Mouse (Mus musculus): ENCODE data around the gene Rpl29. TPM values are rescaled to one million over a fixed set of nuclear protein-coding genes. Genes with fewer than 3 reads are reported as not detected.

Gene Rpl29
- polyA plus RNA-seq, 1 experiment: 237 TPM

GRCm38 (mm10) chr9:106397733-106398132 is 31.5 kb upstream of the Rpl29 start:
- no peaks in the 10 kb centered on the region for H3K4me1 ChIP-seq (ENCODE audit: control insufficient read depth, insufficient read depth, low read length)
- H3K27me3 ChIP-seq (ENCODE audit: control insufficient read depth, insufficient read depth, low read length, poor library complexity, severe bottlenecking): no peaks in the 10 kb centered on the region
- no peaks in the 10 kb centered on the region for H3K9me3 ChIP-seq (replicated peaks; ENCODE audit: control insufficient read depth, insufficient read depth, low read length, poor library complexity, severe bottlenecking)
- H3K4me3 ChIP-seq (ENCODE audit: low read depth, low read length): no peak overlapping the region
- no peak overlapping the region for H3K9ac ChIP-seq (ENCODE audit: low read depth, poor library complexity, severe bottlenecking)
- H3K27ac ChIP-seq (ENCODE audit: insufficient read depth, low read length): no peak overlapping the region
- TF ChIP-seq CTCF (IDR thresholded peaks at IDR 0.05; ENCODE audit: low read depth, low read length) (no peak), EP300 (IDR thresholded peaks at IDR 0.05; ENCODE audit: insufficient read depth, low read depth, low read length) (no peak), POLR2A (IDR thresholded peaks at IDR 0.05; ENCODE audit: insufficient read depth, low read length) (no peak)
- H3K36me3 ChIP-seq (ENCODE audit: control insufficient read depth, insufficient read depth, low read length, poor library complexity, severe bottlenecking): no peaks in the 10 kb centered on the region

GRCm38 (mm10) chr9:106398667-106399311 is 30.5 kb upstream of the Rpl29 start:
- H3K27me3 ChIP-seq (ENCODE audit: control insufficient read depth, insufficient read depth, low read length, poor library complexity, severe bottlenecking): no peaks in the 10 kb centered on the region
- TF ChIP-seq POLR2A (IDR thresholded peaks at IDR 0.05; ENCODE audit: insufficient read depth, low read length): no peak
- no peak for TF ChIP-seq EP300 (IDR thresholded peaks at IDR 0.05; ENCODE audit: insufficient read depth, low read depth, low read length)
- TF ChIP-seq CTCF (IDR thresholded peaks at IDR 0.05; ENCODE audit: low read depth, low read length): no peak
- H3K9ac ChIP-seq (ENCODE audit: low read depth, poor library complexity, severe bottlenecking): no peak overlapping the region
- H3K9me3 ChIP-seq (replicated peaks; ENCODE audit: control insufficient read depth, insufficient read depth, low read length, poor library complexity, severe bottlenecking): no peaks in the 10 kb centered on the region
- H3K27ac ChIP-seq (ENCODE audit: insufficient read depth, low read length): no peak overlapping the region
- H3K36me3 ChIP-seq (ENCODE audit: control insufficient read depth, insufficient read depth, low read length, poor library complexity, severe bottlenecking): no peaks in the 10 kb centered on the region
- H3K4me1 ChIP-seq (ENCODE audit: control insufficient read depth, insufficient read depth, low read length): no peaks in the 10 kb centered on the region
- no peak overlapping the region for H3K4me3 ChIP-seq (ENCODE audit: low read depth, low read length)

DNA sequence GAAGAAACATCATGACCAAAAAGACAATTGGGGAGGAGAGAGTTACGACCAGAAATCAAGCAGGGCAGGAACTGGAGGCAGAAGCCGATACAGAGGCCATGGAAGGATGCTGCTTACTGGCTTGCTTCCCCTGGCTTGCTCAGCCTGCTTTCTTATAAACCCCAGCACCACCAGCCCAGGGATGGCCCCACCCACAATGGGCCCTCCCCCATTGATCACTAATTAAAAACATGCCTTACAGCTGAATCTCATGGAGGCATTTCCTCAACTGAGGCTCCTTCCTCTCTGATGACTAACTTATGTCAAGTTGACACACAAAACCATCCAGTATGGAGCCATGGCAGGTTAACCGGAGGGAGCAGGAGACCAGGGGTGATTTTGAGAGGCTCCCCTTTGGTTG is 29.4 kb upstream of the Rpl29 start:
- no peaks in the 10 kb centered on the region for H3K27me3 ChIP-seq (ENCODE audit: control insufficient read depth, insufficient read depth, low read length, poor library complexity, severe bottlenecking)
- H3K4me1 ChIP-seq (ENCODE audit: control insufficient read depth, insufficient read depth, low read length): no peaks in the 10 kb centered on the region

DNA sequence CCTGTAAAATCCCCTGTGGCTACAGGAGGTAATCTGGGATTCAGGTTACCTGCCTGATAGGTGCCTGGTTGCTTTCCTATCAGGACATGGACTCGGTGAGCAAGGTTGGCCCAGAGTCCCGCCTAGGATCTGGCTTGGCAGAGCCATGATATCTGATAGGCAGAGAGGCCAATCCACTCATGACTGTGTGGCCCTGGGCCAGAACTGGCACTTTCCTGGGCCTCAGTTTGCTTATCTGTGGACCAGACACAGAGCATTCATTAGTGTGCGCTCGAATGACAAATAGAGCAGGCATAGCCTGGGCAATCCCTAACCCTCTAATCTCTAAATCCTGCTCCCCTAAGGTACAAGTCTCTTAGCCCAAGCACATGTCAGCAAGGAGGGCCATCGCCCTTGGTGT is 27.1 kb upstream of the Rpl29 start:
- no peak overlapping the region for H3K4me3 ChIP-seq (ENCODE audit: low read depth, low read length)
- no peaks in the 10 kb centered on the region for H3K36me3 ChIP-seq (ENCODE audit: control insufficient read depth, insufficient read depth, low read length, poor library complexity, severe bottlenecking)
- no peak overlapping the region for H3K27ac ChIP-seq (ENCODE audit: insufficient read depth, low read length)
- TF ChIP-seq EP300 (IDR thresholded peaks at IDR 0.05; ENCODE audit: insufficient read depth, low read depth, low read length) (no peak), CTCF (IDR thresholded peaks at IDR 0.05; ENCODE audit: low read depth, low read length) (no peak), POLR2A (IDR thresholded peaks at IDR 0.05; ENCODE audit: insufficient read depth, low read length) (no peak)
- H3K27me3 ChIP-seq (ENCODE audit: control insufficient read depth, insufficient read depth, low read length, poor library complexity, severe bottlenecking): no peaks in the 10 kb centered on the region
- H3K9ac ChIP-seq (ENCODE audit: low read depth, poor library complexity, severe bottlenecking): no peak overlapping the region
- H3K4me1 ChIP-seq (ENCODE audit: control insufficient read depth, insufficient read depth, low read length): no peaks in the 10 kb centered on the region
- H3K9me3 ChIP-seq (replicated peaks; ENCODE audit: control insufficient read depth, insufficient read depth, low read length, poor library complexity, severe bottlenecking): no peaks in the 10 kb centered on the region

More for the DNA sequence above, 29.4 kb upstream of the Rpl29 start:
- TF ChIP-seq POLR2A (IDR thresholded peaks at IDR 0.05; ENCODE audit: insufficient read depth, low read length) (no peak), EP300 (IDR thresholded peaks at IDR 0.05; ENCODE audit: insufficient read depth, low read depth, low read length) (no peak), CTCF (IDR thresholded peaks at IDR 0.05; ENCODE audit: low read depth, low read length) (no peak)
- Histone ChIP-seq H3K4me3 (ENCODE audit: low read depth, low read length) (no peak overlapping the region), H3K9me3 (replicated peaks; ENCODE audit: control insufficient read depth, insufficient read depth, low read length, poor library complexity, severe bottlenecking) (no peaks in the 10 kb centered on the region), H3K9ac (ENCODE audit: low read depth, poor library complexity, severe bottlenecking) (no peak overlapping the region), H3K36me3 (ENCODE audit: control insufficient read depth, insufficient read depth, low read length, poor library complexity, severe bottlenecking) (no peaks in the 10 kb centered on the region), H3K27ac (ENCODE audit: insufficient read depth, low read length) (no peak overlapping the region)

GRCm38 (mm10) chr9:106402607-106403375 is 26.5 kb upstream of the Rpl29 start:
- H3K9me3 ChIP-seq (replicated peaks; ENCODE audit: control insufficient read depth, insufficient read depth, low read length, poor library complexity, severe bottlenecking): no peaks in the 10 kb centered on the region
- TF ChIP-seq CTCF (IDR thresholded peaks at IDR 0.05; ENCODE audit: low read depth, low read length) (no peak), POLR2A (IDR thresholded peaks at IDR 0.05; ENCODE audit: insufficient read depth, low read length) (no peak), EP300 (IDR thresholded peaks at IDR 0.05; ENCODE audit: insufficient read depth, low read depth, low read length) (no peak)
- no peaks in the 10 kb centered on the region for H3K36me3 ChIP-seq (ENCODE audit: control insufficient read depth, insufficient read depth, low read length, poor library complexity, severe bottlenecking)
- H3K4me1 ChIP-seq (ENCODE audit: control insufficient read depth, insufficient read depth, low read length): no peaks in the 10 kb centered on the region
- H3K27me3 ChIP-seq (ENCODE audit: control insufficient read depth, insufficient read depth, low read length, poor library complexity, severe bottlenecking): no peaks in the 10 kb centered on the region
- H3K27ac ChIP-seq (ENCODE audit: insufficient read depth, low read length): no peak overlapping the region
- H3K9ac ChIP-seq (ENCODE audit: low read depth, poor library complexity, severe bottlenecking): no peak overlapping the region
- H3K4me3 ChIP-seq (ENCODE audit: low read depth, low read length): no peak overlapping the region

GRCm38 (mm10) chr9:106405275-106405674 is 24.0 kb upstream of the Rpl29 start:
- Histone ChIP-seq H3K4me3 (ENCODE audit: low read depth, low read length) (no peak overlapping the region), H3K9me3 (replicated peaks; ENCODE audit: control insufficient read depth, insufficient read depth, low read length, poor library complexity, severe bottlenecking) (no peaks in the 10 kb centered on the region), H3K27ac (ENCODE audit: insufficient read depth, low read length) (no peak overlapping the region), H3K4me1 (ENCODE audit: control insufficient read depth, insufficient read depth, low read length) (no peaks in the 10 kb centered on the region), H3K27me3 (ENCODE audit: control insufficient read depth, insufficient read depth, low read length, poor library complexity, severe bottlenecking) (no peaks in the 10 kb centered on the region), H3K36me3 (ENCODE audit: control insufficient read depth, insufficient read depth, low read length, poor library complexity, severe bottlenecking) (no peaks in the 10 kb centered on the region), H3K9ac (ENCODE audit: low read depth, poor library complexity, severe bottlenecking) (no peak overlapping the region)
- TF ChIP-seq CTCF (IDR thresholded peaks at IDR 0.05; ENCODE audit: low read depth, low read length) (no peak), POLR2A (IDR thresholded peaks at IDR 0.05; ENCODE audit: insufficient read depth, low read length) (no peak), EP300 (IDR thresholded peaks at IDR 0.05; ENCODE audit: insufficient read depth, low read depth, low read length) (no peak)
